Mouse (Mus musculus): ENCODE results near the gene Spata31d1d.

The Spata31d1d gene

GRCm38 (mm10) chr13:59679908-59680307 lies 51.6 kb downstream of the Spata31d1d start:
- no peak for DNase-seq (ENCODE audit: low read depth in 2 of 2, low spot score in 2 of 2)

GRCm38 (mm10) chr13:59679306-59679705 lies 52.2 kb downstream of the Spata31d1d start:
- DNase-seq (ENCODE audit: low read depth in 2 of 2, low spot score in 2 of 2): no peak

- DNase-seq (ENCODE audit: low read depth in 2 of 2, low spot score in 2 of 2): no peak
Measured at GRCm38 (mm10) chr13:59676316-59677229, 55.0 kb downstream of the Spata31d1d start.
